Mouse (Mus musculus): ENCODE measurements at regions not wholly inside any gene's neighbourhood (a gene's known extent, or its start where the extent isn't known, plus 50 kb on each side); places are given as distances from the start of the nearest gene placed in this dataset.

GRCm38 (mm10) chr16:83250346-83250745, 422.2 kb downstream of the Gm21833 start:
- Histone ChIP-seq H3K9ac (ENCODE audit: low read depth, low read length) (no peak overlapping the region), H3K27ac (no peak overlapping the region), H3K4me1 (replicated peaks; ENCODE audit: insufficient read depth, low read length) (no peaks in the 10 kb centered on the region), H3K27me3 (ENCODE audit: insufficient read depth, low read length) (no peaks in the 10 kb centered on the region), H3K4me2 (ENCODE audit: low read length) (no peak overlapping the region), H3K36me3 (ENCODE audit: insufficient read depth, low read length) (no peaks in the 10 kb centered on the region), H3K9me3 (replicated peaks; ENCODE audit: low read length) (no peaks in the 10 kb centered on the region), H3K4me3 (replicated peaks; ENCODE audit: low read depth, low read length) (no peak overlapping the region)
- DNase-seq (ENCODE audit: low spot score) (no peak), ATAC-seq (replicated peaks; ENCODE audit: low FRiP score, low read depth) (no peak)
- no peak for TF ChIP-seq CTCF (IDR thresholded peaks at IDR 0.05; ENCODE audit: low read depth)
- whole genome bisulfite sequencing = 41% methylated on average over 1 of the region's 1 CpGs

GRCm38 (mm10) chr16:83254183-83254582, 426.0 kb downstream of the Gm21833 start:
- no peak overlapping the region for H3K4me3 ChIP-seq (replicated peaks; ENCODE audit: low read depth, low read length)
- no peaks in the 10 kb centered on the region for H3K9me3 ChIP-seq (replicated peaks; ENCODE audit: low read length)

GRCm38 (mm10) chr16:83271869-83272268, 443.7 kb downstream of the Gm21833 start:
- Histone ChIP-seq H3K4me2 (ENCODE audit: low read length) (no peak overlapping the region), H3K27ac (no peak overlapping the region), H3K9ac (ENCODE audit: low read depth, low read length) (no peak overlapping the region), H3K4me1 (replicated peaks; ENCODE audit: insufficient read depth, low read length) (no peaks in the 10 kb centered on the region), H3K27me3 (ENCODE audit: insufficient read depth, low read length) (no peaks in the 10 kb centered on the region), H3K9me3 (replicated peaks; ENCODE audit: low read length) (no peaks in the 10 kb centered on the region), H3K4me3 (replicated peaks; ENCODE audit: low read depth, low read length) (no peak overlapping the region), H3K36me3 (ENCODE audit: insufficient read depth, low read length) (no peaks in the 10 kb centered on the region)
- TF ChIP-seq CTCF (IDR thresholded peaks at IDR 0.05; ENCODE audit: low read depth) = no peak
- no peak for ATAC-seq (replicated peaks; ENCODE audit: low FRiP score, low read depth)
- WGBS = 91% methylated on average over 1 of the region's 1 CpGs
- DNase-seq (ENCODE audit: low spot score) = no peak

More at GRCm38 (mm10) chr16:83254183-83254582, 426.0 kb downstream of the Gm21833 start:
- Histone ChIP-seq H3K4me2 (ENCODE audit: low read length) (no peak overlapping the region), H3K4me1 (replicated peaks; ENCODE audit: insufficient read depth, low read length) (no peaks in the 10 kb centered on the region), H3K36me3 (ENCODE audit: insufficient read depth, low read length) (no peaks in the 10 kb centered on the region), H3K9ac (ENCODE audit: low read depth, low read length) (no peak overlapping the region), H3K27ac (no peak overlapping the region), H3K27me3 (ENCODE audit: insufficient read depth, low read length) (no peaks in the 10 kb centered on the region)
- ATAC-seq (replicated peaks; ENCODE audit: low FRiP score, low read depth) (no peak), DNase-seq (ENCODE audit: low spot score) (no peak)
- 88% methylated on average over 1 of the region's 1 CpGs for WGBS
- TF ChIP-seq CTCF (IDR thresholded peaks at IDR 0.05; ENCODE audit: low read depth) = no peak

- no peak overlapping the region for H3K4me3 ChIP-seq (replicated peaks; ENCODE audit: low read depth, low read length)
- no peak overlapping the region for H3K4me2 ChIP-seq (ENCODE audit: low read length)
- no peak for DNase-seq (ENCODE audit: low spot score)
- 76% methylated on average over 5 of the region's 5 CpGs for WGBS
- no peaks in the 10 kb centered on the region for H3K27me3 ChIP-seq (ENCODE audit: insufficient read depth, low read length)
- no peak overlapping the region for H3K27ac ChIP-seq
- no peaks in the 10 kb centered on the region for H3K4me1 ChIP-seq (replicated peaks; ENCODE audit: insufficient read depth, low read length)
- no peak for ATAC-seq (replicated peaks; ENCODE audit: low FRiP score, low read depth)
- H3K9me3 ChIP-seq (replicated peaks; ENCODE audit: low read length) = no peaks in the 10 kb centered on the region
- no peak for TF ChIP-seq CTCF (IDR thresholded peaks at IDR 0.05; ENCODE audit: low read depth)
- H3K36me3 ChIP-seq (ENCODE audit: insufficient read depth, low read length) = no peaks in the 10 kb centered on the region
- no peak overlapping the region for H3K9ac ChIP-seq (ENCODE audit: low read depth, low read length)
Measured at GRCm38 (mm10) chr16:83316314-83316713, 488.1 kb downstream of the Gm21833 start.

GRCm38 (mm10) chr16:83326826-83327225, 498.6 kb downstream of the Gm21833 start:
- peak; percentile 6 for DNase-seq (ENCODE audit: low spot score)
- no peaks in the 10 kb centered on the region for H3K36me3 ChIP-seq (ENCODE audit: insufficient read depth, low read length)

GRCm38 (mm10) chr16:83351069-83351468, 522.9 kb downstream of the Gm21833 start:
- Histone ChIP-seq H3K27ac (no peak overlapping the region), H3K4me3 (replicated peaks; ENCODE audit: low read depth, low read length) (no peak overlapping the region), H3K4me1 (replicated peaks; ENCODE audit: insufficient read depth, low read length) (no peaks in the 10 kb centered on the region), H3K36me3 (ENCODE audit: insufficient read depth, low read length) (no peaks in the 10 kb centered on the region), H3K4me2 (ENCODE audit: low read length) (no peak overlapping the region), H3K9me3 (replicated peaks; ENCODE audit: low read length) (no peaks in the 10 kb centered on the region), H3K27me3 (ENCODE audit: insufficient read depth, low read length) (no peaks in the 10 kb centered on the region), H3K9ac (ENCODE audit: low read depth, low read length) (no peak overlapping the region)
- DNase-seq (ENCODE audit: low spot score) (no peak), ATAC-seq (replicated peaks; ENCODE audit: low FRiP score, low read depth) (no peak)
- TF ChIP-seq CTCF (IDR thresholded peaks at IDR 0.05; ENCODE audit: low read depth) = no peak

More at GRCm38 (mm10) chr16:83326826-83327225, 498.6 kb downstream of the Gm21833 start:
- no peaks in the 10 kb centered on the region for H3K27me3 ChIP-seq (ENCODE audit: insufficient read depth, low read length)
- H3K4me1 ChIP-seq (replicated peaks; ENCODE audit: insufficient read depth, low read length) = no peaks in the 10 kb centered on the region
- H3K4me3 ChIP-seq (replicated peaks; ENCODE audit: low read depth, low read length) = no peak overlapping the region
- WGBS = 54% methylated on average over 2 of the region's 2 CpGs
- no peak overlapping the region for H3K9ac ChIP-seq (ENCODE audit: low read depth, low read length)
- H3K4me2 ChIP-seq (ENCODE audit: low read length) = no peak overlapping the region
- H3K9me3 ChIP-seq (replicated peaks; ENCODE audit: low read length) = no peaks in the 10 kb centered on the region
- no peak for ATAC-seq (replicated peaks; ENCODE audit: low FRiP score, low read depth)
- no peak overlapping the region for H3K27ac ChIP-seq
- TF ChIP-seq CTCF (IDR thresholded peaks at IDR 0.05; ENCODE audit: low read depth) = no peak

- DNase-seq (ENCODE audit: low spot score) (no peak), ATAC-seq (replicated peaks; ENCODE audit: low FRiP score, low read depth) (no peak)
- no peak for TF ChIP-seq CTCF (IDR thresholded peaks at IDR 0.05; ENCODE audit: low read depth)
- Histone ChIP-seq H3K27me3 (ENCODE audit: insufficient read depth, low read length) (no peaks in the 10 kb centered on the region), H3K4me2 (ENCODE audit: low read length) (no peak overlapping the region), H3K4me3 (replicated peaks; ENCODE audit: low read depth, low read length) (no peak overlapping the region), H3K36me3 (ENCODE audit: insufficient read depth, low read length) (no peaks in the 10 kb centered on the region), H3K9ac (ENCODE audit: low read depth, low read length) (no peak overlapping the region), H3K9me3 (replicated peaks; ENCODE audit: low read length) (no peaks in the 10 kb centered on the region), H3K27ac (no peak overlapping the region), H3K4me1 (replicated peaks; ENCODE audit: insufficient read depth, low read length) (no peaks in the 10 kb centered on the region)
- WGBS = 84% methylated on average over 2 of the region's 2 CpGs
Measured at GRCm38 (mm10) chr16:83394581-83394980, 566.4 kb downstream of the Gm21833 start.

Measured in kidney, postnatal 0 days (tissue).